Mouse (Mus musculus): ENCODE measurements around the gene Hoxb2.

DNA sequence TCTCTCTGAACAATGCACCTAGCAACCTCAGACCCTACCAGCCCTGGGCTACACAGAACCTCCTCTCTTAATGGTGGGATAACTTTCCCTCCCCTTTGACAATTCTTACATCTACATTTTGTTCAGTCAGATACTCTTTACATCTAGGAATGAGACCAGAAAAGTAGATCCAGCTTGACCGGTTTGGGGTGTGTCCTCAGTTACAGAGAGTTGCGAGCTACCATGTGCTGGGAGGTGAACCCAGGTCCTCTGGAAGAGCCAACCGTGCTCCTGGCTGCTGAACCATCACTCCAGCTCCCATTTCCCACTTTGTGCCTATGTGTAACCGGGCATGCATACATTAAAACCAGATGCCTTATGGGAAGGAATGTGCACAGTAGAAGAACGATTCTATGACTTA, 33.1 kb downstream of the Hoxb2 start:
- no peak for TF ChIP-seq CTCF (IDR thresholded peaks at IDR 0.05; ENCODE audit: borderline replicate concordance, insufficient read depth, low read depth, low read length)
- TF ChIP-seq POLR2A (IDR thresholded peaks at IDR 0.05; ENCODE audit: borderline replicate concordance, insufficient read depth, low read length), result no peak

All from cerebellum, adult 2 months (tissue).